Mouse (Mus musculus) G1E-ER4 (cell line): ENCODE measurements around the gene Slc12a5. TPM values are rescaled to one million over a fixed set of nuclear protein-coding genes. Genes with fewer than 3 reads are reported as not detected.

ENCODE experiments used
- GATA1 ChIP-seq: IDR thresholded peaks from one replicate; pipeline ENCODE4 v1.8.0; 2012; ENCODE audit warnings: low read length, inconsistent platforms
- polyA plus RNA-seq: library from polyadenylated mRNA; stranded (reverse); fragments of >175 nt; gene quantifications from 2 replicates; pipeline ENCODE4 v1.2.3, GENCODE M21; 2012

The Slc12a5 gene
- polyA plus RNA-seq, 1 experiment, result 0.31 TPM

DNA sequence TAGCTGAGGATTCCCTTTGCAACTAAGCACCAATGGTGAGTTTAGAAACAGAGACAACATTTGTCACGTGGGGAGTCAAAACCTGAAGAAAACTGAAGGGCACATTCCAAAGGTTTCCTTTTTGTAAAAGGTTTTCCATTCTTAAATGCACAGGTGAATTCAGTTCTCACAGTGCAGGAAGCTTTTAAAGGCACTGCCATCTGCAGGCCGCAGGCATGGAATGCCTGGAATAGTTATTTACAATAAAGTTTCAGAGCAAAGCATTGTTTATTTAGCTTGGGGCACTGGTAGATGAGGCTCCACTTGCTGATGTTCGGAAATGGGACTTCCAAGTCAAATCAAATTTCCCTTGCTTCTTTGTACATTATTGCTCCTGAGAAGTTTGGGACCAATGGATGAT, 71.9 kb downstream of the Slc12a5 start:
- no peak for TF ChIP-seq GATA1

DNA sequence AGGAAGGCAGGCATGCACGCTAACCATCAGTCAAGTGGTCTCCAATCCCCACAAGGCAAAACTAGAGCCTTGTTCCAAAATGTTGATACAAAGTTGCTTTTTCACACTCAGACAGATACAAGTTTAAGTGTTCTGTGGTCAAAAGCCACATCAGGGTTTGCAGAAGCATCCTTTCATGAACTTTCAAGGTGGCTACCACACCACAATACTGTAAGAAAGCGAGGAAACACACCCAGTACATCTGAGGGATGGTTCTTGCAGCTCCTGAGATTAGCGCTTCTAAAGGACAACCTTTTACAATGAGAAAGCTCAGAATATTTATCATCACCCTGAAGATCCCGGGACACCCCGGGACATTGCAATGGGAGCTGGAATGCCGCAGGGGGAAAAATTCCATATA, 72.7 kb downstream of the Slc12a5 start:
- no peak for TF ChIP-seq GATA1

DNA sequence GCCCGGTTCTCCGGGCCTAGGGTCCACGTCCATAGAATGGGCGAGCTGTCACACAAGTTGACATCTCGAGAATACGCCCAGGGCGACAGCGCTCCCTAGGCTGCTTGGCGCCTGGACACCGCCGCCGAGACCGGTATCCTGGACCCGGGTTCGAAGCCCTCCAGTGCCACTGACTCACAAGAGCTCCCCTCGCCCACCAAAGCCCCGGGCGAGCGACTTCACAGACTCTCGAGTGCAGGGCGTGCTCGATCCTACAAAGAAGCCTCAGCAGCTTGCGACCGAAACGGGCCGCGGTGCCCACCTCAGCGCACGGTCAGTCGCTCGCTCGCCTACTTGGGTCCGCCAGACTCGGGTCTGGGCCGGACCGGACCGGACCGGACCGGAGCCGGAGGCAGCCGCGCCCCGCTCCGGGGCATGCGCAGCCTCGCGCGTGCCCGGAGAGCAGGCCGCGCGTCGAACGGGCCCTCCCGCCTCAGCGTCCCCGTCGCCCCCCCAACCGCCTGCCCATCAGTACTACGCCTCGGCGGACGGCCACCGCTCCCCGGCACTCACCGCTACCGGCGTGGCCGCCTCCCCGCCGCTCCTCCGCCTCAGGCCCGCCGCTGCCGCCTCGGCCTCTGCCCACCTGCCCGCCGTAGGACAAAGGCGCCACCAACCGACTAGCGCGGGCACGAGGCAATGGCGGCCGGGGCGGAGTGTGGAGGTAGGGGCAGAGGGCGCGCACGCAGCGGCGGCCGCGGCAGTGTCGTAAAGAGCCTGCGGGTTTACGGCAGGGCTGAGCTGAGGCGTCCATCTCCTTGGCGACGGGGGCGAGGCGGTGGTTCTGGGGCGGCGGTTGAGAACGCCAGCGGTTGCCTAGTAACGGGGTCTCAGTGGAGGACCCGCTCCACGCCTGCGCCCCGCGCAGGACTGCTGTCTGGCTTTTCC, 73.8 kb downstream of the Slc12a5 start, which contains the start of gene Ncoa5:
Gene Ncoa5, minus strand, starts transcription at position 737 of the 927 bp plus-strand sequence.
- TF ChIP-seq GATA1, result no peak

DNA sequence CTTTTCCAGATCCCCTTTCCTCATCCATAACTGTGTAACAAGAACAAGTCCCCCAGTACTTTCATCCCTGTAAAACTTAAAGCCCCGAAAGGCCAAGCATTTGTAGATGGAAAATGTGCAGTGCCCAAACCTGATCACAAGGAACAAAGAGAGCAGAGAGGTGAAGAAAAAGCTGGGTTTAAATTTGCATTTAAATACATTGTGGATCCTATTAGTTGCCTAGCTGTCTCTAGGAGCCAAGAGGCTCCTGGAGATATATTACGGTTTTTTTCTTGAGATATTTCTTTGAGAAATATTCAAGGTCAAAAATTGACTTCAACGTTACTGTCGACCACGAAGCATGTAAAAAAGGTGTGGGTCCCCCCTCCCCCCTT, 74.4 kb downstream of the Slc12a5 start:
- no peak for TF ChIP-seq GATA1

DNA sequence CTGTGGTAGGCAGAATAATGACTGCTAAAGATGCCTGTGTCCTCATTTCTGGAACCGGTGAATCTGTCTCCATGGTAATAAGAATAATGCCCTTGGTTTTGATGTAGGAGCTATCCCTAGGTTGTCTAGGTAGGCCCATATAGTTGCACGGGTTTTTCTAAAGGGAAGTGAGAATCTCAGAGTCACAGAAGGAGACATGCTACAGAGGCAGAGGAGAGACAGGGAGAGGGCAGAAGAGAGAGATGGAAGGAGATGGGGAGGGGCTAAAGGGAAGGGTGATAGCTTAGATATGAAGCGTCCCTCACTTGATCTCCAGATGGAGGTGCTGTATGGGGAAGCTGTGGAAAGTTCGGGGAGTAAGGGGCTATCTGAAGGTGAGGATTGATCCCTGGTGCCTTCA, 76.8 kb downstream of the Slc12a5 start:
- no peak for TF ChIP-seq GATA1

DNA sequence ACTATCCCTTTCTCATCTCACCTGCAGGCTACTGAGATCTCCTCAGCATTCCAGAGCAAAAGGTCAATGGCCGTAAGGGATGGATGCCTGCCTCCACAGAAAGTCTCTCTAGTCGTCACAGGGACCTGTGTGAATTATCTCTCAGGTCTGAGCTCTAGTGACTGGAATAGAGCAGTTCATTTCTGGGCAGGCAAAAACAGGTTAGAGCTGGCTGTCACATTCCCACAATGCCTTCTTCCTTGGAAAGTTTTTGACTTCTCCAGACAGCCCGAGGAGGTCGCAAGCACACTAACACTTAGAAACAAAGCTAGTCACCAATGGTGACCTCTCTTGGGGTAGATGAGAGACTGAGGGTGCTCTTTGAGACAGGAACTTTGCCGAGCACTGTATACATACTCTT, 81.5 kb downstream of the Slc12a5 start:
- no peak for TF ChIP-seq GATA1

DNA sequence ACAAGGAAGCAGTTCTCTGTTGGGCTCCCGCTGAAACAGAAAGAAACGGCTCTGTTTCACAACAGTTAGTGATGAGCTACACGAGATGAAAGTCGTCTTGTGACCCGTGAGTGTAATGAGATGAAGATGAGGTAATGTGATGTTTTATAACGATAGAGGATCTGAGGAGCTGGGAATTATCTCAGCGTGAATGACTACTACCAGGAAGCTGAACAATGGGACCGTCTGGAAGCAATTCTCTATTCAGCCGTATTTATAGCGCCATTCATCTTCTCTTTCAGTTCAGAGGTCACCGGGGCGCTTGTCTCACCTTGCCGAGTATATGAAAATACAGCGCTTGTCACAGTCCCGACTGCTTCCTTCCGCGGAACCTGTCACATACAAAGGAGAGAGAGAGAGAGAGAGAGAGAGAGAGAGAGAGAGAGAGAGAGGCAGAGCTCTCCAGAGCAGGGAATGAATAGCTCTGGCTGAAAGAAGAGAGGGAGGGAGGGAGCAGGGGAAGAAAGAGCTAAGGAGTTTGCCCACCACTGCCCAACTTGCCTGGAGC, 82.6 kb downstream of the Slc12a5 start:
- no peak for TF ChIP-seq GATA1

DNA sequence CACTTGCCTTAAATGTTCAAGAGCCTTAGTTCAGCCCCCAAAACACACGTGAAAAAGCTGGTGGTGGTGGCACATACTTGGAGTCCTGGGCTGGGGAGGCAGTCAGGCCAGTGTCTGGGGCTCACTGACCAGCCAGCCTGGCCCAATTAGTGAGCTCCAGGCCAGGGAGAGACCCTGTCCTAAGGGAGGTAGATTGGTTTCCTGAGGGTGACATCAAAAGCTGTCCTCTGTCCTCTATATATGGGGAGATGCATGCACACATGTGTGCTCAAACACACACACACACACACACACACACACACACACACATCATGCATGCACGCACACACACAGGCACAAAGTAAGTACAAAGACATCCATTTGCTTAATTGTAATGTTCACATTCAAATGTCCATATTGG, 83.1 kb downstream of the Slc12a5 start:
- TF ChIP-seq GATA1, result no peak

DNA sequence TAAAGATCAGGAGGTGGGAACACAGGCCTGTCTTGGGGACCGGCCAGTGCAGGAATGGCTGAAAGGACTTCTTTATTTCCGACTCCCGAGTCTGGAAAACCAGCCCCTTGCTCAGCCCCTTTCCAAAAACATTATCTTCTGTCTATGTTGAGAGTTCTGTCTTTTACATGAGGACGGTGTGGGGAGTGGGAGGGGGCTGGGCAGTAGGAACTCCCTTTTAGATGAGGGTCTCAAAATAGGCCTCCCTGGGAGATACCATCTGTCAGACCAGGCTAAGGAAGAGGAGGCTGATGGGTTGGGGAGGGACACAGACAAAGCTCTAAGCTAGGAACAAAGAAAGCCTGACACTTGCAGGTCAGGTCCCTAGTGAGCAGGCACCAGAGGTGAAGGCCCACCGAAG, 88.4 kb downstream of the Slc12a5 start:
- TF ChIP-seq GATA1, result no peak

Other genes starting within 250 kb of the Slc12a5 start
- gene Spint5, start 245.5 kb upstream of the Slc12a5 start, polyA plus RNA-seq, result not detected in 2 replicates
- 0.03 and 0.04 TPM in 2 replicates for gene Wfdc3, start 214.9 kb upstream of the Slc12a5 start, polyA plus RNA-seq
- 131 and 212 TPM in 2 replicates for gene Dnttip1, start 214.8 kb upstream of the Slc12a5 start, polyA plus RNA-seq
- gene Ube2c, start 190.9 kb upstream of the Slc12a5 start, polyA plus RNA-seq, result 170 and 261 TPM in 2 replicates
- not detected in 2 replicates for gene Tnnc2, start 180.8 kb upstream of the Slc12a5 start, polyA plus RNA-seq
- 3.9 and 5.2 TPM in 2 replicates for gene Snx21, start 175.0 kb upstream of the Slc12a5 start, polyA plus RNA-seq
- 34.2 and 58.7 TPM in 2 replicates for gene Acot8, start 155.9 kb upstream of the Slc12a5 start, polyA plus RNA-seq
- 1.6 TPM in 2 replicates for gene Zswim3, start 155.7 kb upstream of the Slc12a5 start, polyA plus RNA-seq
- gene Zswim1, start 138.1 kb upstream of the Slc12a5 start, polyA plus RNA-seq, result 29.9 and 31.4 TPM in 2 replicates
- not detected in 2 replicates for gene Spata25, start 132.3 kb upstream of the Slc12a5 start, polyA plus RNA-seq
- gene Ctsa, start 127.9 kb upstream of the Slc12a5 start, polyA plus RNA-seq, result 12.4 and 46.9 TPM in 2 replicates
- gene Neurl2, start 127.3 kb upstream of the Slc12a5 start, polyA plus RNA-seq, result 0.08 TPM in 1 of 2 replicates, not detected in the other
- not detected in 2 replicates for gene Pltp, start 103.1 kb upstream of the Slc12a5 start, polyA plus RNA-seq
- gene Pcif1, start 81.5 kb upstream of the Slc12a5 start, polyA plus RNA-seq, result 110 and 119 TPM in 2 replicates
- 58.2 and 59.2 TPM in 2 replicates for gene Zfp335, start 49.0 kb upstream of the Slc12a5 start, polyA plus RNA-seq
- 0.03 and 0.05 TPM in 2 replicates for gene Mmp9, start 20.0 kb upstream of the Slc12a5 start, polyA plus RNA-seq
- gene Ncoa5, start 74.1 kb downstream of the Slc12a5 start, polyA plus RNA-seq, result 50.0 and 58.3 TPM in 2 replicates
- not detected in 2 replicates for gene Cd40, start 94.8 kb downstream of the Slc12a5 start, polyA plus RNA-seq
- not detected in 2 replicates for gene 1700025C18Rik, start 129.9 kb downstream of the Slc12a5 start, polyA plus RNA-seq